17 mouse cellular contexts compared by ENCODE assay signal in the genomic region with DNA sequence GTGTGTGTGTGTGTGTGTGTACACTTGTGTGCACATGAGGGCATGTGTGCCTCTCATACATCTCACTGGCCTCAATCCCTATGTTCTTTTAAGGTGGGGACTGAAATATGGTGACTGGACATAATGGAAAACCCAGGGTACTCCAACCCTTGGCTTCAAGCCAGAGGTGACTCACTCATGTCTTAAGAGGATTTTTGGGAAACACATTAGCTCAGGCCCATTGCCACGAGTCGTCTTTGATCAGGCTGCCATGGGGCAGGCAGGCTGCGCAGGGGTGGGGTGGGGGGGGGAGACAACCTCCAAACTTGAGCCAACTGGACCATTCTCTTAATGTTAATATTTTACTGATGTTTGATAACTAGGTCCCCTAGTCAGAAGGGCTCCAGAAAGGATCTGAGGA. TPM values are rescaled to one million over a fixed set of nuclear protein-coding genes. Genes with fewer than 3 reads are reported as not detected.
DNase-seq lines count a peak whose midpoint lies in the region; ATAC-seq and TF ChIP-seq lines count a peak whose summit lies in the region.
"Had no signal": no experiment of that assay in that cellular context is flagged by ENCODE, and none has a peak within 500 bp of the region (broad histone marks: within the 10 kb centered on the region; RNA-seq: fewer than 3 reads in every experiment).

No protein-coding gene starts in this region.

- no peak overlapping the region for H3K27ac ChIP-seq in forebrain, embryonic 14.5 days (ENCODE audit: low read depth, low read length)
- H3K27ac ChIP-seq in forebrain, postnatal 0 days (ENCODE audit: low read depth, low read length) = no peak overlapping the region
- no peak overlapping the region for H3K27ac ChIP-seq in midbrain, postnatal 0 days (ENCODE audit: low read depth, low read length)
- H3K27ac ChIP-seq in midbrain, embryonic 11.5 days (ENCODE audit: low read depth, low read length) = no peak overlapping the region
- H3K27ac ChIP-seq in heart, embryonic 12.5 days (ENCODE audit: poor library complexity, severe bottlenecking) = no peak overlapping the region
- no peak overlapping the region for H3K27ac ChIP-seq in heart, embryonic 10.5 days
- H3K27ac ChIP-seq: embryonic facial prominence, embryonic 13.5 days; forebrain, embryonic 15.5 days; heart, adult 2 months; limb, embryonic 15.5 days had no signal

- H3K36me3 ChIP-seq in forebrain, embryonic 14.5 days (ENCODE audit: control insufficient read depth, insufficient read depth, low read length) = no peaks in the 10 kb centered on the region
- H3K36me3 ChIP-seq in forebrain, postnatal 0 days (ENCODE audit: insufficient read depth) = no peaks in the 10 kb centered on the region
- no peaks in the 10 kb centered on the region for H3K36me3 ChIP-seq in midbrain, postnatal 0 days (ENCODE audit: insufficient read depth, low read length)
- H3K36me3 ChIP-seq in midbrain, embryonic 11.5 days (ENCODE audit: control insufficient read depth, insufficient read depth, low read length) = no peaks in the 10 kb centered on the region
- no peaks in the 10 kb centered on the region for H3K36me3 ChIP-seq in heart, embryonic 12.5 days
- H3K36me3 ChIP-seq in heart, embryonic 10.5 days = no peaks in the 10 kb centered on the region
- H3K36me3 ChIP-seq: embryonic facial prominence, embryonic 13.5 days; forebrain, embryonic 15.5 days; limb, embryonic 15.5 days had no signal

- no peak for TF ChIP-seq CTCF in forebrain, postnatal 0 days (IDR thresholded peaks at IDR 0.05; ENCODE audit: low read depth)
- no peak for TF ChIP-seq CTCF in midbrain, postnatal 0 days (IDR thresholded peaks at IDR 0.05)

- 65% methylated on average over 3 of the region's 3 CpGs for WGBS in forebrain, embryonic 14.5 days
- WGBS in forebrain, postnatal 0 days = 34% methylated on average over 3 of the region's 3 CpGs
- WGBS in midbrain, postnatal 0 days = 74% methylated on average over 3 of the region's 3 CpGs
- WGBS in midbrain, embryonic 11.5 days = 88% methylated on average over 3 of the region's 3 CpGs
- 66% methylated on average over 3 of the region's 3 CpGs for WGBS in heart, embryonic 12.5 days
- WGBS in heart, embryonic 10.5 days = 86% methylated on average over 3 of the region's 3 CpGs

- no peak overlapping the region for H3K9ac ChIP-seq in forebrain, embryonic 14.5 days (ENCODE audit: low read length)
- H3K9ac ChIP-seq in forebrain, postnatal 0 days = no peak overlapping the region
- no peak overlapping the region for H3K9ac ChIP-seq in midbrain, postnatal 0 days (replicated peaks; ENCODE audit: low read length, poor library complexity, severe bottlenecking)
- no peak overlapping the region for H3K9ac ChIP-seq in midbrain, embryonic 11.5 days (ENCODE audit: low read length)
- no peak overlapping the region for H3K9ac ChIP-seq in heart, embryonic 12.5 days
- H3K9ac ChIP-seq: embryonic facial prominence, embryonic 13.5 days; forebrain, embryonic 15.5 days; limb, embryonic 15.5 days had no signal

- peak; percentile 6 for DNase-seq in forebrain, embryonic 14.5 days (ENCODE audit: low spot score)
- no peak for DNase-seq in forebrain, postnatal 0 days
- DNase-seq in midbrain, postnatal 0 days (ENCODE audit: low spot score) = peak; percentile 0
- DNase-seq in midbrain, embryonic 11.5 days (ENCODE audit: low spot score, missing footprints) = no peak
- peak; percentile 3 to 35 for DNase-seq in kidney, postnatal 4 days
- no peak for DNase-seq in right cerebral cortex, adult 18-20 months
- no peak for DNase-seq in heart, embryonic 10.5 days (ENCODE audit: low spot score)
- DNase-seq: cerebellum, postnatal 36 days; heart, adult 2 months; heart, postnatal 36 days had no signal

- ATAC-seq in forebrain, embryonic 14.5 days = no peak
- ATAC-seq in forebrain, postnatal 0 days = no peak
- ATAC-seq in midbrain, postnatal 0 days (ENCODE audit: low FRiP score) = no peak
- ATAC-seq in midbrain, embryonic 11.5 days (ENCODE audit: low FRiP score) = no peak
- ATAC-seq in heart, embryonic 12.5 days (ENCODE audit: insufficient number of reproducible peaks, low FRiP score) = no peak
- ATAC-seq: forebrain, embryonic 15.5 days had no signal

- H3K4me1 ChIP-seq in forebrain, embryonic 14.5 days (ENCODE audit: control insufficient read depth, insufficient read depth, low read length) = no peaks in the 10 kb centered on the region
- no peaks in the 10 kb centered on the region for H3K4me1 ChIP-seq in forebrain, postnatal 0 days (ENCODE audit: insufficient read depth)
- no peaks in the 10 kb centered on the region for H3K4me1 ChIP-seq in midbrain, postnatal 0 days (ENCODE audit: insufficient read depth, low read length)
- H3K4me1 ChIP-seq in midbrain, embryonic 11.5 days (ENCODE audit: control insufficient read depth, insufficient read depth, low read length) = no peaks in the 10 kb centered on the region
- H3K4me1 ChIP-seq in heart, embryonic 12.5 days (replicated peaks) = no peaks in the 10 kb centered on the region
- no peaks in the 10 kb centered on the region for H3K4me1 ChIP-seq in heart, embryonic 10.5 days
- H3K4me1 ChIP-seq: embryonic facial prominence, embryonic 13.5 days; forebrain, embryonic 15.5 days; limb, embryonic 15.5 days had no signal

- no peaks in the 10 kb centered on the region for H3K9me3 ChIP-seq in forebrain, embryonic 14.5 days (replicated peaks; ENCODE audit: control insufficient read depth, low read length)
- no peaks in the 10 kb centered on the region for H3K9me3 ChIP-seq in forebrain, postnatal 0 days (ENCODE audit: low read length)
- H3K9me3 ChIP-seq in midbrain, postnatal 0 days (ENCODE audit: low read length) = no peaks in the 10 kb centered on the region
- no peaks in the 10 kb centered on the region for H3K9me3 ChIP-seq in midbrain, embryonic 11.5 days (ENCODE audit: control insufficient read depth, low read length)
- no peaks in the 10 kb centered on the region for H3K9me3 ChIP-seq in heart, embryonic 12.5 days (replicated peaks)
- no peaks in the 10 kb centered on the region for H3K9me3 ChIP-seq in heart, embryonic 10.5 days
- H3K9me3 ChIP-seq: embryonic facial prominence, embryonic 13.5 days; forebrain, embryonic 15.5 days; limb, embryonic 15.5 days had no signal

- no peaks in the 10 kb centered on the region for H3K27me3 ChIP-seq in forebrain, embryonic 14.5 days (replicated peaks; ENCODE audit: control insufficient read depth, insufficient read depth, low read length)
- no peaks in the 10 kb centered on the region for H3K27me3 ChIP-seq in forebrain, postnatal 0 days (ENCODE audit: insufficient read depth, low read length)
- no peaks in the 10 kb centered on the region for H3K27me3 ChIP-seq in midbrain, postnatal 0 days (ENCODE audit: insufficient read depth, low read length)
- peaks cover 3% of the 10 kb centered on the region; the same call in 1 of the 2 replicates for H3K27me3 ChIP-seq in midbrain, embryonic 11.5 days (ENCODE audit: control insufficient read depth, insufficient read depth, low read length)
- no peaks in the 10 kb centered on the region for H3K27me3 ChIP-seq in heart, embryonic 12.5 days (replicated peaks)
- no peaks in the 10 kb centered on the region; the same call in 1 of the 2 replicates for H3K27me3 ChIP-seq in heart, embryonic 10.5 days (ENCODE audit: insufficient read depth, poor library complexity, severe bottlenecking)
- H3K27me3 ChIP-seq: forebrain, embryonic 15.5 days; limb, embryonic 15.5 days had no signal

- no peak overlapping the region for H3K4me2 ChIP-seq in forebrain, embryonic 14.5 days (ENCODE audit: low read length)
- no peak overlapping the region for H3K4me2 ChIP-seq in forebrain, postnatal 0 days (ENCODE audit: low read depth)
- no peak overlapping the region for H3K4me2 ChIP-seq in midbrain, postnatal 0 days (ENCODE audit: low read depth, low read length, poor library complexity, severe bottlenecking)
- no peak overlapping the region for H3K4me2 ChIP-seq in midbrain, embryonic 11.5 days
- H3K4me2 ChIP-seq in heart, embryonic 12.5 days = no peak overlapping the region
- H3K4me2 ChIP-seq: embryonic facial prominence, embryonic 13.5 days; forebrain, embryonic 15.5 days; limb, embryonic 15.5 days had no signal

- no peak overlapping the region for H3K4me3 ChIP-seq in forebrain, embryonic 14.5 days (ENCODE audit: low read depth, low read length)
- H3K4me3 ChIP-seq in forebrain, postnatal 0 days (ENCODE audit: low read depth, low read length) = no peak overlapping the region
- H3K4me3 ChIP-seq in midbrain, postnatal 0 days (ENCODE audit: low read depth, low read length) = no peak overlapping the region
- no peak overlapping the region for H3K4me3 ChIP-seq in midbrain, embryonic 11.5 days (ENCODE audit: low read depth, low read length)
- no peak overlapping the region for H3K4me3 ChIP-seq in heart, embryonic 12.5 days
- no peak overlapping the region for H3K4me3 ChIP-seq in heart, embryonic 10.5 days
- H3K4me3 ChIP-seq: embryonic facial prominence, embryonic 13.5 days; forebrain, embryonic 15.5 days; heart, adult 2 months; limb, embryonic 15.5 days; myocyte had no signal

RNA-seq across cellular contexts. Expression of a gene that starts 26.2 kb away (rescaled TPM):
- polyA plus RNA-seq in forebrain, embryonic 14.5 days (2014; fragmentation: Nextera tagmentation; extraction: Ambion mirVana) = 0.86 and 0.98 TPM in 2 replicates
- 1.2 and 1.4 TPM in 2 replicates for total RNA-seq in forebrain, postnatal 0 days (2014; rRNA removed)
- 0.87 and 1.7 TPM in 2 replicates for polyA plus RNA-seq in forebrain, postnatal 0 days (2015; fragmentation: Nextera tagmentation; extraction: Ambion mirVana)
- 1.7 and 1.9 TPM in 2 replicates for total RNA-seq in midbrain, postnatal 0 days (2014; rRNA removed)
- polyA plus RNA-seq in midbrain, postnatal 0 days (2015; fragmentation: Nextera tagmentation; extraction: Ambion mirVana) = 1.7 and 2.0 TPM in 2 replicates
- 4.3 and 5.6 TPM in 2 replicates for polyA plus RNA-seq in midbrain, embryonic 11.5 days (2014; fragmentation: Nextera tagmentation; extraction: Ambion mirVana)
- polyA plus RNA-seq in heart, embryonic 12.5 days (2016; fragmentation: Nextera tagmentation; extraction: Ambion mirVana) = 4.8 and 4.9 TPM in 2 replicates
- 1.9 and 2.3 TPM in 2 replicates for polyA plus RNA-seq in heart, embryonic 10.5 days (2016; fragmentation: Nextera tagmentation; extraction: Ambion mirVana)
- total RNA-seq: megakaryocyte progenitor cell, adult 5-6 weeks had no signal
- polyA plus RNA-seq: C2C12, myocyte had no signal

RNA-seq across cellular contexts. Expression of a gene that starts 41.0 kb away (rescaled TPM):
- polyA plus RNA-seq in forebrain, embryonic 14.5 days (2014; fragmentation: Nextera tagmentation; extraction: Ambion mirVana) = 5.9 and 6.9 TPM in 2 replicates
- total RNA-seq in forebrain, postnatal 0 days (2014; rRNA removed) = 4.6 TPM in 2 replicates
- 2.6 and 3.0 TPM in 2 replicates for polyA plus RNA-seq in forebrain, postnatal 0 days (2015; fragmentation: Nextera tagmentation; extraction: Ambion mirVana)
- total RNA-seq in midbrain, postnatal 0 days (2014; rRNA removed) = 3.3 and 4.8 TPM in 2 replicates
- 2.6 and 3.0 TPM in 2 replicates for polyA plus RNA-seq in midbrain, postnatal 0 days (2015; fragmentation: Nextera tagmentation; extraction: Ambion mirVana)
- polyA plus RNA-seq in midbrain, embryonic 11.5 days (2014; fragmentation: Nextera tagmentation; extraction: Ambion mirVana) = 11.3 and 13.5 TPM in 2 replicates
- 6.7 and 7.6 TPM in 2 replicates for polyA plus RNA-seq in heart, embryonic 12.5 days (2016; fragmentation: Nextera tagmentation; extraction: Ambion mirVana)
- 7.0 and 8.0 TPM in 2 replicates for polyA plus RNA-seq in heart, embryonic 10.5 days (2016; fragmentation: Nextera tagmentation; extraction: Ambion mirVana)

Comparison
In these comparisons a context has a peak if more than half of its experiments do, and no peak if none do; other contexts are left out.
1. DNase-seq: peak in forebrain, embryonic 14.5 days (single experiment), midbrain, postnatal 0 days (single experiment) and kidney, postnatal 4 days (2 of 2); none in forebrain, postnatal 0 days (single experiment), midbrain, embryonic 11.5 days (single experiment), right cerebral cortex, adult 18-20 months (single experiment) and heart, embryonic 10.5 days (single experiment).